Mouse (Mus musculus) kidney, postnatal 4 days (tissue): ENCODE data around the gene Ahnak2.
A peak's percentile ranks its signal among the peaks of the same experiment; 100 is the strongest.
"Not testable (repeated sequence)": the region's sequence is repeated elsewhere in the genome, so short reads cannot be mapped to it uniquely, and the experiment has no call there.

Source experiments
- DNase-seq, 2 experiments: peaks; one replicate each; pipeline ENCODE4 v3.0.0; 2021; ENCODE audit warnings: mixed read lengths in 2 of 2

Gene Ahnak2

GRCm38 (mm10) chr12:112801864-112802846, at the start of gene Ahnak2:
Gene Ahnak2 (minus strand): TSS chr12:112802657.
- DNase-seq: peak; percentile 70 to 80

- DNase-seq: no peak
These were observed 48.7 kb upstream of the Ahnak2 start for GRCm38 (mm10) chr12:112851116-112851515.

GRCm38 (mm10) chr12:112850344-112850743, 47.9 kb upstream of the Ahnak2 start:
- no peak for DNase-seq

- peak; percentile 23 to 45 for DNase-seq
These were observed 47.0 kb upstream of the Ahnak2 start for GRCm38 (mm10) chr12:112849235-112850022.

GRCm38 (mm10) chr12:112847880-112848279, 45.4 kb upstream of the Ahnak2 start:
- no peak for DNase-seq

GRCm38 (mm10) chr12:112843803-112844202, 41.3 kb upstream of the Ahnak2 start:
- DNase-seq: peak; percentile 94

- not testable (repeated sequence) for DNase-seq
These were observed 39.7 kb upstream of the Ahnak2 start for GRCm38 (mm10) chr12:112842128-112842527.

GRCm38 (mm10) chr12:112841338-112841892, 39.0 kb upstream of the Ahnak2 start:
- not testable (repeated sequence) for DNase-seq

GRCm38 (mm10) chr12:112840209-112841086, 38.0 kb upstream of the Ahnak2 start:
- no peak for DNase-seq

- no peak for DNase-seq
These were observed 32.6 kb upstream of the Ahnak2 start for GRCm38 (mm10) chr12:112835046-112835445.

GRCm38 (mm10) chr12:112833527-112833926, 31.1 kb upstream of the Ahnak2 start:
- no peak for DNase-seq

- no peak for DNase-seq
These were observed 30.0 kb upstream of the Ahnak2 start for GRCm38 (mm10) chr12:112832411-112832810.

- DNase-seq: no peak
These were observed 28.1 kb upstream of the Ahnak2 start for GRCm38 (mm10) chr12:112830570-112830969.

- no peak for DNase-seq
These were observed 27.7 kb upstream of the Ahnak2 start for GRCm38 (mm10) chr12:112830141-112830540.

- DNase-seq: peak; percentile 99 to 100
These were observed 26.9 kb upstream of the Ahnak2 start, which contains the start of gene Cdca4 for GRCm38 (mm10) chr12:112829244-112829864. Gene Cdca4 (minus strand): TSS chr12:112829423.

GRCm38 (mm10) chr12:112828501-112829243, 26.2 kb upstream of the Ahnak2 start:
- DNase-seq: peak; percentile 78 to 89

GRCm38 (mm10) chr12:112825901-112826300, 23.4 kb upstream of the Ahnak2 start:
- no peak for DNase-seq

- DNase-seq: no peak
These were observed 20.8 kb upstream of the Ahnak2 start for GRCm38 (mm10) chr12:112823221-112823620.

GRCm38 (mm10) chr12:112822676-112823075, 20.2 kb upstream of the Ahnak2 start:
- no peak for DNase-seq

GRCm38 (mm10) chr12:112821974-112822373, 19.5 kb upstream of the Ahnak2 start:
- no peak for DNase-seq

- peak in 1 of 2 experiments; percentile 2 for DNase-seq
These were observed 18.8 kb upstream of the Ahnak2 start for GRCm38 (mm10) chr12:112821216-112821615.
